Mouse (Mus musculus) ZHBTc4 (cell line): Measurements from ENCODE around the gene Xylt1.

Experiments
- DNase-seq: peaks from one replicate; pipeline ENCODE4 v3.0.0-alpha.2; 2011; ENCODE audit warnings: low read depth, low spot score

Xylt1 gene

GRCm38 (mm10) chr7:117697681-117698080, 316.9 kb downstream of the Xylt1 start:
- no peak for DNase-seq

- no peak for DNase-seq
Measured at GRCm38 (mm10) chr7:117698551-117699114, 317.9 kb downstream of the Xylt1 start.

GRCm38 (mm10) chr7:117699343-117699985, 318.7 kb downstream of the Xylt1 start:
- DNase-seq, result no peak

GRCm38 (mm10) chr7:117700066-117700465, 319.3 kb downstream of the Xylt1 start:
- DNase-seq, result no peak

GRCm38 (mm10) chr7:117709901-117710607, 329.3 kb downstream of the Xylt1 start:
- DNase-seq, result no peak

DNA sequence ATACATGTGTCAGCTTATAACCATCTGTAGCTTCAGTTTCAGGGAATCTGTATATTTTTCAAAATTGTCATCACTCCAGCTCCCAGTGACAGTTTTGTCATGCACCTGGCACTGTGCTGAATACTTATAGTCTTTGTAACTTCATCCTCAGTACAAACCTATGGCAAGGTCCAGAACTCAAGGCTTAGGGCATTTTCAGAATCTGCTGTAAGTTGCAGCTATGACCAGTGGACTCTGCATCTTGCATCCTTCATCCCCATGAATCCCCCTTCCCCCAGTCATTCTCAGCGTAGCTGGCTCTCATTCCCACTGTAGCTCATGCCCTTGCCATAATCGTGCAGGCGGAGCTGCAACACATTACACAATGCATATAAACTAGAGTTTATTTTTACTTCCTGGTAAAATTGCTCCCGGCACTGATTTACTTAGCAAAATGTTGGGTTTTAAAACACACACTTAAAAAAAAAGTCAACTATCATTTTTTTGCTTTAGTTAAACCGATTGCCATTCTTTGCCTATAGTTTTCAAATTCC, 336.2 kb downstream of the Xylt1 start:
- DNase-seq, result no peak

GRCm38 (mm10) chr7:117720426-117720825, 339.6 kb downstream of the Xylt1 start:
- DNase-seq, result no peak
